ENCODE assay signal across 18 mouse cellular contexts in genomic region chr10:45237492-45237891, GRCm38 (mm10). TPM values are rescaled to one million over a fixed set of nuclear protein-coding genes. Genes with fewer than 3 reads are reported as not detected.
"Had no signal": no experiment of that assay in that cellular context is flagged by ENCODE, and none has a peak within 500 bp of the region (broad histone marks: within the 10 kb centered on the region; RNA-seq: fewer than 3 reads in every experiment).

No protein-coding gene starts in this region.

- H3K4me1 ChIP-seq: liver, embryonic 15.5 days; lung, embryonic 15.5 days; midbrain, embryonic 13.5 days; midbrain, embryonic 15.5 days; neural tube, embryonic 12.5 days; stomach, embryonic 15.5 days had no signal

- H3K9ac ChIP-seq: liver, embryonic 15.5 days; liver, postnatal 0 days; lung, embryonic 15.5 days; midbrain, embryonic 13.5 days; midbrain, embryonic 15.5 days; neural tube, embryonic 12.5 days; stomach, embryonic 15.5 days had no signal

- H3K4me3 ChIP-seq: liver, embryonic 15.5 days; lung, embryonic 15.5 days; megakaryocyte, embryonic 14.5 days; midbrain, embryonic 13.5 days; midbrain, embryonic 15.5 days; neural tube, embryonic 12.5 days; stomach, embryonic 15.5 days had no signal

- H3K27me3 ChIP-seq: liver, embryonic 15.5 days; lung, embryonic 15.5 days; megakaryocyte, embryonic 14.5 days; midbrain, embryonic 13.5 days; midbrain, embryonic 15.5 days; neural tube, embryonic 12.5 days; stomach, embryonic 15.5 days had no signal

- H3K9me3 ChIP-seq: liver, embryonic 15.5 days; lung, embryonic 15.5 days; midbrain, embryonic 13.5 days; midbrain, embryonic 15.5 days; neural tube, embryonic 12.5 days; stomach, embryonic 15.5 days had no signal

- ATAC-seq: liver, postnatal 0 days; lung, postnatal 0 days; midbrain, embryonic 13.5 days; midbrain, embryonic 15.5 days had no signal

- H3K36me3 ChIP-seq: liver, embryonic 15.5 days; lung, embryonic 15.5 days; midbrain, embryonic 13.5 days; midbrain, embryonic 15.5 days; neural tube, embryonic 12.5 days; stomach, embryonic 15.5 days had no signal

- H3K4me2 ChIP-seq: liver, embryonic 15.5 days; lung, embryonic 15.5 days; midbrain, embryonic 11.5 days; midbrain, embryonic 13.5 days; midbrain, embryonic 15.5 days; neural tube, embryonic 12.5 days; stomach, embryonic 15.5 days had no signal

- DNase-seq: liver, postnatal 0 days; lung, adult 2 months; lung, postnatal 14 days; lung, postnatal 36 days; thymus, adult 2 months; thymus, postnatal 25 days; thymus, postnatal 4 days had no signal

- H3K27ac ChIP-seq: liver, embryonic 15.5 days; lung, embryonic 15.5 days; macrophage; midbrain, embryonic 13.5 days; midbrain, embryonic 15.5 days; neural tube, embryonic 12.5 days; stomach, embryonic 15.5 days had no signal

RNA-seq across cellular contexts. Expression of gene Popdc3, which starts 59.6 kb away (rescaled TPM):
- polyA plus RNA-seq: liver, postnatal 0 days; macrophage; testis, adult 2 months had no signal
